Mouse (Mus musculus) CD4-positive, CD25-positive, alpha-beta regulatory T cell, adult 2 months (primary cell): ENCODE data around the gene Sfxn4.

Experiments used
- DNase-seq: peaks from one replicate; pipeline ENCODE4 v3.0.0-alpha.2; 2012; ENCODE audit warnings: low read depth, low spot score

Sfxn4 gene

DNA sequence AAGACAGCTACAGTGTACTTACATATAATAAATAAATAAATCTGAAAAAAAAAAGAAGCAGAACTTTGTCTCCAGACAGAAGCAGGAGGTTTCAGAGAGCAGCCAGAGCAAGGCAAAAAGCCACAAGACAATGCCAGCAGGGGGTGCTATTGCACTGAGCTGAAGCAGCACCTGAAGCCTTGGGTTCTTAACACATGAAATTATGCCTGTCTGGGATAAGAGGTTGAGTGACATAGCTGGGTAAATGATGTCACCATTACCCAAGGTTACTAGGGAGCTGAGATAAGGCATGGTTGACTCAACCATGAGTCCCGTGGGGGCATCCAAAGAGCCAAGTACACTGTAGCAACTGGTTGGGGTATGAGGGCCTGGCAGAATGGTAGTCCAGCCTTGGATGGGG lies 23.5 kb downstream of the Sfxn4 start:
- peak; percentile 88 for DNase-seq

DNA sequence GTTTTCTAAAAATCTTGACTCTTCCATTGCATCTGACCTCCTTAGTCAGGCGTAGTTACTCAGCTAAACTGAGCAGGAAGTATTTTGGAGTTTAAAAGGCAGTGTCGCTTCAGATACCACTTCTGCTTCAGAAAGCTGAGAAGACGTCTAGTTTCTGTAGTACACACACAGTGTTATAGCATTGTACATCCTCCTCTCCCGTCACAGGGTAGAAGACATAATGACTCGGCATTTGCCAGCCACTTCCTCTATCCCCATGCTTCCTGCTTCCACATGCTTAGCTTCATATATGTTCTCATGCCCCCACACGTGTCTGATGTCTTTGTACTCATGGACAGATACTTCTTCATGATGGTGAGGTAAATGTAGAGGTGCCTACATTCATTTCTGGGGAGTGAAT lies 42.6 kb downstream of the Sfxn4 start:
- DNase-seq = no peak

- DNase-seq = no peak
Measured at GRCm38 (mm10) chr19:60813133-60813532, 48.1 kb downstream of the Sfxn4 start.

DNA sequence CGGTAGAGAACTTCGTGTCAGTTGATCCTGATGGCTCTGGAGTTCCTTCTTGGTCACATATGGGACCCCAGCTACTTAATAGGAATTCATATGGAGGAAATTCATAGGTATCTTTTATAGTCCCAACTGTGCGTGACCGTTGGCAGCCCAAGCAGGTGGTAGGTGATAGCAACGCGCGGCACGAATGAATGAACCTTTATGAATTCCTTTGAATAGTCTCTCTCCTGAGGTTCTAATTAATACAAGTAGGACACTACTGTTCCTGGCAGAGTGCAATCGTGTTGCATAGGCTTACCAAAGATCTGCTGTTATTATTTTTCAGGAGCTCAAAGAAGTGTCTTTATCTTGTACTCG lies 49.3 kb downstream of the Sfxn4 start:
- DNase-seq = no peak

DNA sequence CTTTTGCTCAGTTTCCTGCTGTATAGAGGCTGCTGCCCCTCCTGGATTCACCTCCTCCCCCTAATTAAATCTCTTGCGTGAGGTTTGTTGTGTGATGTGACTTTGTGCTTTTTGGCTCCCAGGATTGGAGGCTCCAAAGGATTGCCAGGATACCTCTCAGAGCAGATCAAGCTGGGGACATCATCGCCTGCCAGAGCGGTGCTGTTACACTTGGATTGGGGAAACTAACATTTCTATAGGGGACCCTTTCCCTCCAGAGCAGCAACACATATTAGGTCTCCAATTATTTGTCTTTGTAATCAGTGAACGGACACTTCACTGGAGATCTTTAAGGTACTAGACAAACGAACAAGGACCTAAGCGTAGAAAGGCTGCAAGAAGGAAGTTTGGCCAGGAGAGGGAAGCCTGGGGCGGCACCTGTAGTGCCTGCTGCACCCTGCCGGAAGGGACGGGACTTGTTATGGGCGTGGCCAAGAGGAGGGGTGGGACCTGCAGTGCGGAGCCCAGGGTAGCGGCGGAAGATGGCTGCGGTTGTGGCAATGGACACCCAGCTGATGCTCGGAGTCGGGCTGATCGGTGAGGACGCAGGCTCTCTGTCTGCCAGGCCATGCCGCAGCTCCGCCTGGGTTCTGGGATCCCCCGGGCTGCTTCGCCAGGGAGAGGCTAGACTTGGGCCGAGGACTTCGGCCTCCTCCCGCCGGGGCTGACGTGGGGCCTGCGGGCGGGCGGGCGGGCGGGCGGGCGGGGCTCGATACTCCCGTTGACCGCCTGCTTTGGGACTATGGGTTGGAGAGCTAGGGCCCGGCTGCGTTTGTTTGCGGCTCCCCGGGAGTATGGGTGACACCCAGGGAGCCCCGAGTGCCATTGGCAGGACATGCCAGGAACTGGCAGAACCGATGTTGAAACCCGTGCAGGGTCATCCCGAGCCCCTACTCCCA lies 49.9 kb downstream of the Sfxn4 start, which contains the start of gene Fam45a:
TSS of gene Fam45a (plus strand) at position 488 of the 938 bp plus-strand sequence.
- DNase-seq = peak; percentile 97

GRCm38 (mm10) chr19:60809927-60810326 lies 51.4 kb downstream of the Sfxn4 start:
- no peak for DNase-seq

- DNase-seq = no peak
Measured at GRCm38 (mm10) chr19:60804903-60805302, 56.4 kb downstream of the Sfxn4 start.

DNA sequence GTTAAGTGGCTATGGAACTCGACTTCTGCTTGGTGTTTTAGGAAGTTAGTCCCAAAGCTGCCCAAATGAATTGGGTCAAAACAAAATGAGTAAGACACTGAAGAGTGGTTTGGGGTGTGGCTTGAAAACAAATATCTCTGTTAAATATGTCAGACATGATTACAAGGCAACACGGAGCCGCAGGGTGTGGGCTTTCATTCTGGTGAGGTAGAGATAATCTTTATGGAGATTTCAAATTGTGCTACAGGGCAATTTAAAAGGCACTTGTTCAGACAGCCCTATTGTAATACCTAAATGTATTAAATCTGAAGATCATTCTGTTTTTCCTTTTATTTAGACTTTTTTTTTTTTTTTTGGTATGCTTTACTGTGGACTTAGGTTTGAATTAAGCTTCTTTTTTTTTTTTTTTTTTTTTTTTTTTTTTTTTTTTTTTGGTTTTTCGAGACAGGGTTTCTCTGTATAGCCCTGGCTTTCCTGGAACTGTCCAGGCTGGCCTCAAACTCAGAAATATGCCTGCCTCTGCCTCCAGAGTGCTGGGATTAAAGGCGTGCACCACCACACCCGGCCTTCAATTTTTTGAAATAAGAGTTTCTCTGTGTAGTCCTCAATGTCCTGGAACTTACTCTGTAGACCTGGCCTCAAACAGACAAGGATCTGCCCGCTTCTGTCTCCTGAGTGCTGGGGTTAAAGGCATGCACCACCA lies 61.3 kb downstream of the Sfxn4 start:
- DNase-seq = no peak

DNA sequence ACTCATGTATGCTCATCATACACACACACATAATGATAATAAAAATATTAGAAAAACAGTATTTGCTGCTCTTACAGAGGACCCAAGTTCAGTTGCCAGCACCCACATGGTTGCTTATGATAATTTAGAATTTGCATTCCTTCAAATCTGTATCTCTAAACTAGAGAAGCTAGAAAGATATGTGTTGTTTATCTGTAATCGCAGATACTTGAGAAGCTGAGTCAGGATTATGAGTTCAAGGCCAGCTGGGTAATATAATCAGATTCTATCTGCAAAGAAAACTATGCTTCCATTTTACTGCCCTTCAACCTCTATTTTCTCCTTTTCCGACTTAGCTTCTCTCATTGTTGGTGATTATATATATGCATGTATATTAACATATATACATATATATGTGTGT lies 63.9 kb downstream of the Sfxn4 start:
- DNase-seq = no peak

DNA sequence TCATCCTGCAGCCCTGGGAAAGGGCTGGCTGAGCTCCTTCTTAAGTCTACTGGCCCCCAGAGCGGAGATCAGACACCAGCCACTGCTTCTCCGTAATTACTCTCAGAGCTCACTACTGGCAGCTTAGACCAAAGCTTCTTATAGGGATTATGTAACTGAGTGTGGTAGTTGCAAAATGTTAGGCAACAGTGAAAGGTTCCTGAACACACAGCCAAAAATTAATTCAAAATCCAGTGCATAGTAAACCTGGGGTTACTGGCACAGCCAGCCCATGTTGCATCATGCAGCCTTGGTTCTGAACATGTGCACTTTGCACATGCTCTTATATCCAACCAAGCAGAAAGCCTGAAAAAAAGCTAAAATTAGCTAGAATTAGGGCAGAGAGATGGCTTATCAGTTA lies 66.0 kb downstream of the Sfxn4 start:
- no peak for DNase-seq

DNA sequence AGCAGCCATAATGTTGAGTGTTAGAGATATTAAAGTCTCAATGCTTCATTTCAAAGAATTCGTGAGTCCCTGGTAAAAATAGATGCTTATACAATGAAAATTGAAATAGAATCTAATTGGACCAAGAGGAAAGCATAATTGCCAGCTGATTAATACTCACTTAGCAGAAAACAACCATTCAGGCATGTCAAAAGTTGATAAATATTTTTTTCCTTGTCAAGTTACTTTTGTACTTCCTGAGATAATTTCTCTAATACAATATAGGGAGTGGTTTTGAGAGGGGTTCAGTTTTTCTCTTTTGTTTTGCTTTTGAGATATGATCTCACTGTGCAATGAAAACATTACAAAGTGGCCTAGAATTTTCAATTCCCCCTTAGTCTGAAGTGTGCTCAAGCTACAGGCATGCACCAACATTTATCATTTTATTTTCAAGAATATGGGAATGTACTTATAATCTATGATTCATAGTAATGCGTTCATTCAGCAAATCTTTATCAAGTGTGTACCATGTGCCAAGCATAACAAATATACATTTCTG lies 68.0 kb downstream of the Sfxn4 start:
- no peak for DNase-seq

- DNase-seq = no peak
Measured at GRCm38 (mm10) chr19:60791164-60791563, 70.1 kb downstream of the Sfxn4 start.

DNA sequence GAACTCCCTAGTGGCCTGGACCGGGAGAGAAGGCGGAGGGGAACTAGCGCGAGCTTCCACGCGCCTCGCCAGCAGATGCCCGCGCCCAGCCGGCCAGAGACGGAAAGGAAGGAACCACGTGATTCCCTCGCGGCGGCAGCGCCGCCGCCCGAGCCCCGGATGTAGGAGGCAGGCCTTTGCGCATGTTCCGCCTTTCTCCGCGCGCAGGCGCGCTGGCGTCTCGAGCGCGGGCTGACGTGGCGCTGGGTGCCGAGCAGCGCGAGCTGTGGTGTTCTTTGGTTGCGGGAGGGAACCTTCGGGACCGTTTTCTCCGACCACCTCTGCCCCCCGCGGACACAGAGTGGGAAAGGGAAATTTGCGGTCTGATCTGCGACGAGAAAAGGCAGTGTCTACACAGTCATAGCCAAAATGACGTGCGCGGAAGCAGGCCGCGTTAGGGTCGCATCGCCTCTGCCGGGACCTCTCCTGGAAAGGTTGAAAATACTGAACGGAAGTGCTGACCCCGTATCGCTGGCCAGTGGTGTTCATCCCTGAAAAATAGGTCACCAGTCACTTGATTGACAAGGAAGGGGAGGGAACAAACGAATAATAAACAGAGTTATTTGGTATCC lies 70.6 kb downstream of the Sfxn4 start, which contains the start of gene Eif3a:
TSS of gene Eif3a (minus strand) at position 108 of the 611 bp plus-strand sequence.
- DNase-seq = peak; percentile 96

GRCm38 (mm10) chr19:60789919-60790506 lies 71.3 kb downstream of the Sfxn4 start:
- peak; percentile 71 for DNase-seq

- peak; percentile 25 for DNase-seq
Measured at GRCm38 (mm10) chr19:60789452-60789851, 71.8 kb downstream of the Sfxn4 start.

DNA sequence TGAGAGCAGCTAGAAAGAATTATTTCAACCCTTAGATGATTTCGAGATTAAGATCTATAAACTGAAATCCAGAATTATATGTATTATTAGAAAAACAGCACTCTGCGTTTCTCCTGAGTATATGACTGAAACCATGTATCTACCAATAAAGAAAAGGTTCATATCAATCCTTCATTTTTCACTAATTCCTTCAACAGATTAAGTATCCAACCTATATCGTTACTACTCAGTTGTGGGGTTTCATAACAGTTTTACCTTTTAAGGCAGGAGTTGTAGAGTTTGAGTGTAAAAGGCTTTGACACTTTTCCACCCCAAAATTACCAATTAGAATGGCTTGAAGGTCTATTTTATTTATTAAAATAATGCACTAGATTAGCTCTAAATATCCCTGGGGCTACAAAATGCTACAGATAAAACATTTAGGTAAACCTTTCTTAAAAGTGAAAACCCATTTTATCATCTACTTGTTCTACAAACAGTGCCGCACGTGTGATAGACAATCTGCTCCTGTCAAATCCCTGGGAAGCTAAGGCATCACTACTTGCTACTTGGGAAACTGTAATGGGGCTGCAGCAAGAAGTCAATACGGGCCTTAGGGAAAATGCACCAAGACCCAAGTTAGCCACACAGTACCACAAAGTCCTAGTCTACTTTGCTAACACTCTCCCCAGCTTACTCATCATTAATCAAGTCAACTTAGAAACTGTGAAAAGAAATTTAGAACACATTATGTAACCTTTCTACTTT lies 72.9 kb downstream of the Sfxn4 start:
- no peak for DNase-seq

DNA sequence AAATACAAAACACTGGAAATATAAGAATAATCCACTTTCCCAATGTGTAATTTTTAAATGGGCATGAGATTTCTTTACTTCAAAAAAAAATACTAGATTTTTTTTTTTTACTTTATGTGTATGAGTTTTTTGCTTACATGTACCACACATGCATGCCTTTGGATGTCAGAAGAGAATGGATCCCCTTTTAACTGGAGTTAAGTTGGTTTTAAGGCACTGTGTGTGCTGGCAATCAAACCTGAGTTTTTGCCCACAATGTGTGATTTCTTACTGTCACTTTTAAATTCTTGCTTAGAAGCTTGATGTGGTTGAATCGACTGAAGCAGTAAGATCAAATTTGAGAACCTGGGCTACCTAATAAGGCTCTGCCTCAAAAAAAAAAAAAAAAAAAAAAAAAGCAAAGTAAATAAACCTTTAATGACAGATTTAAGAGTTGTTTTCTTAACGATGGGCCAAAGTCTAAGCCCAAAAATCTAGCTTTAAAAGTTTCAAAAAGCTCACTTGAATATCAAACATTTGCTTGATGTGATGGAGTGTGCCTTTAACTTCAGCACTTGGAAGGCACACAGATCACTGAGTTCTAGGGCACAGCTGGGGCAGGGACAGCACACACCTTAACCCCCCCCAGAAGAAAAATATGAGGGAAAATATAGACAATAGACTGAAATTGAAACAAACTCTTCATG lies 73.7 kb downstream of the Sfxn4 start:
- no peak for DNase-seq
